Mouse (Mus musculus) telencephalon, adult 2 months (tissue): Measurements from ENCODE around the gene Nav2.

Experiments used
- DNase-seq: peaks from one replicate; pipeline ENCODE4 v3.0.0-alpha.2; 2011; ENCODE audit warnings: low read depth, low spot score

Nav2 gene

DNA sequence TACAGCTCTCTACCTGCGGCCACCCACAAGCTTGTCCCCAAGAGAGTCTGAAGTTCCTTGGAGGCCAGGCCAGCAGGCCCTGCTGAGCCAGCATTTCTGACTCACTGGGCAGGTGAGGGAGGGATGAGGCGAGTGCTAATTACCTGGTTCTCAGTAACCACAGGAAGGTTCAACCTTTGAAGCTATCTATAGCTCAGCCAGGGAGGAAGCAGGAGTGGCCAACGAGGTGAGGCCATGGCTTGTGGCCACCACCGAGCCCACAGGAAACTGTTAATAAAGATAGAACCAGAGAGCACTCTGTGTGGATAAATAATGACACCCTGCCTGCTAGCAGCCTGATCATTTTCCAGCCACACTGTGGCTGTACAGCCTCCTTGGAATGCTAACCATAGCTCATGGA lies 294.5 kb downstream of the Nav2 start:
- no peak for DNase-seq

DNA sequence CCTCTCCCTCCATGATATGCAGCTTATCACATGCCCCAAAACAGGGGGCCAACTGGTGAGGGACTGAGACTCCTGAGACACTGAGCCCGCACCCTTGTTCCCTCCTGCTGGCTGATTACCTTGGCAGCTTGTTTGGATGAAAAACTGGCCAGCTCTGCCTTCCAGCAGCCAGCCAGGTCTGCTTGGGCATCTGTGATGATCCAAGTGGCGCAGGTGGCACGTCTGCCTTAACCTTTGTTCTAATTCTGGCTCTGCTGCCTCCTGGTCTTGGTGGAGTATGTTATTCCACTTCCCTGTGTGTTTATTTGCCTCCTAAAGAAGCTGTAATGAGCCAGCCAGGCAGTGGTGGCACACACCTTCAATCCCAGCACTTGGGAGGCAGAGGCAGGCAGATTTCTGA lies 296.3 kb downstream of the Nav2 start:
- no peak for DNase-seq

DNA sequence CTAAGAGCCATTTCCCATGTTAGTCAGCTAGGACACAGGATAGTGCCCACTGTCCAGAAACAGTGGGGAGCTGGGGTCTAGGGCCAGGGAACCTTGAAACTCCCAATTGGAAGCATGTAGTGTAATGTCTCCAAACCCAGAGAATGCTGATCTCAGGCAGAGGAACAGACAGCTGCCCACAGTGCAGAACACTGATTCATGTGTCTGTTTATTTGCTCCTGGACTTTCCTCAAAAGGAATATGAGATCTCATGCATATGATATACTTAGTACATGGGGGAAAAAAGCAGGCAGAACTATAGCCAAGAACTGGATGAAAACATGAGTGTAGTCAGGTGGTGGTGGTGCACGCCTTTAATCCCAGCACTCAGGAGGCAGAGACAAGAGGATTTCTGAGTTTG lies 297.0 kb downstream of the Nav2 start:
- DNase-seq: no peak

DNA sequence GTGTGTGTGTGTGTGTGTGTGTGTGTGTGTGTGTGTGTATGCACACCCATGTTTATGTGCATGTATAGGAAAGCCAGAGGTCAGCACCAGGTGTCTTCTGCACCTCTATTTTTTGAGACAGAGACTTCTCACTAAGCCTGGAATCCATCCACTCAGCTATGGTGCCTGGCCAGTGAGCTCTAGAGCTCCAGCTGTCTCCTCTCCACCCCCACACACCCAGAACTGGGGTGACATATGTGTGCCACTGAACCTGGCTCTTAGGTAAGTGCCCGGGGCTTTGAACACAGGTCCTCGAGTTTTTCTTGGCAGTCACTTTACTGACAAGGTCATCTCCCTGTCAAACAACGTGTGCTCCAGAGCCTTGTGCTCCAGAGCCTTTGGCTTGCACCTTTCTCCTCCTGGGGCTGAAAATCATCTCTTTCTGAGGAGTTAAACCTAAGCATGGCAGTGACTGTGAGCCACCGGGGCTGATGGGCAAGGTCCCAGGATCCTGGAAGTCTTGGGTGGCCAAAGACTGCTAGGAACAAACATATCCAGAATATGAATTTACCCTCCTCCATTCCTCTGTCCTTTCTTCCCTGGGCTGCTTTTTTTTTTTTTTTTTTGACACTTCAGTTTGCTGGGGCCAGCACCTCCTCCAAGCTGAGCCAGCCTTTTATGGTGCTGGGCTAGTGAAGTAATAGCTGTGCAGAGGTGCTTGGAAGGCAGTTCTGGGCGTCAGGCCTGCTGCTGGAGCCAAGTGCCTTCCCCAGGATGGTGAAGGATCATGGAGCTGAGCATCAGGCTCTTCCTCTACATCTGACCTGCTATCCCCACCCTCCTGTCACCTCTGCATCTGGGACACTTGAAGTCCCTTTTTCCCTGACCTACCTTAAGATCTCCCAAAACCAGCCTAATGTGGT lies 298.5 kb downstream of the Nav2 start:
- no peak for DNase-seq

DNA sequence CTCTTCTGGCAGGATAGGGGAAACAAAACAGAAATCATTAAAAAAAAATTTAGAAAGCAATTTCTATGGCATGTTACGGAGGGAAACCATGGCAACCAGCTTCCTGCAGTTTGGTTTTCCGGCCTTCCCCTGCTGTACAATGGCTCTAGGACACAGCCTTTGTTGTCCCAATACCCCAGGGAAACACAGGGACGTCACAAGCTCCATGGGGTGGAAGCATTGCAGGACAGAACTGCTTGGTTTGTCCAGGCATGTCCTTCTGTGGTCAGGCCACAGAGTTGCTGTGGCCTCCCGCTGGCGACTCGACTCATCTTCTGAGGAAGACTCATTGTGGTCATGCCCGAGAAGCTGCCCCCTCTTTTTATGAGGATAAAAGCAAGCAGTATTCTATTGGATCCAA lies 301.0 kb downstream of the Nav2 start:
- DNase-seq: no peak

DNA sequence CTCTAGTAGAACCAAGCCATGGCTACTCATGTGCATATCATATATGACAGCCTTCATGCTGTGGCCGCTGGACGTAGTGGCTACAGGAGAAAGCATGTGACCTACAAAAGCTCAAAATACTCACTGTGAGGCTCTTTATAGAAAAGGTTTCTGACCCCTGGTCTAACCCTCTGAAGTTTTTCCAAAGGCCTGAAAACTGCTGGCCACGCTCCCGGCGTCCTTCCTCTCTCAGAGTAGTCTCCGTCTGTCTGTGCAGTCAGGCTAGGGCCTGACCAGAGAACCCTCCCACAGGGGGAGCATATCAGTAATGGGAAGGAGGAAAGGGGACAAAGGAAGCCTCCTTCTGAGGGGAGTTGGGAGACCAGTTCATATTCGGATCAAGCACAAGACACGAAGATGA lies 302.2 kb downstream of the Nav2 start:
- DNase-seq: no peak

DNA sequence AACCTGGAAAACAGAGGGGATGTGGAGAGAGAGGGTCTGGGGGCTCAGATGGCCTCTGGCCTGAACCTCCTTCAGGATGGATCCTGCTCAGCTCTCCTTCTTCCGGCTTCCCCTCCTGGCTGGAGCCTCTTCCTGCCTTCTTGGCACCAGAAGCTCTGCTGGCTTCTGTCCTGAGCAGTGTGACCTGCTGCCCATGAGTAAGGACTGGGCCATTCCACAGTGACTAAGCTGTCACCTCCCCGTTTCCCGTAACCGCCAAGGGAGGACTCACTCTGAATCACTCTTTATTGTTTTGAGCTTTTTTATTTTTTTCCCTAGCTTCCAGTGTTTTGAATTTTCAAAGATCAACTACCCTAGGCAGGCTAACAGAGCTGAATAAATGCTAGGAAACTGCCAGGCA lies 304.5 kb downstream of the Nav2 start:
- DNase-seq: no peak

DNA sequence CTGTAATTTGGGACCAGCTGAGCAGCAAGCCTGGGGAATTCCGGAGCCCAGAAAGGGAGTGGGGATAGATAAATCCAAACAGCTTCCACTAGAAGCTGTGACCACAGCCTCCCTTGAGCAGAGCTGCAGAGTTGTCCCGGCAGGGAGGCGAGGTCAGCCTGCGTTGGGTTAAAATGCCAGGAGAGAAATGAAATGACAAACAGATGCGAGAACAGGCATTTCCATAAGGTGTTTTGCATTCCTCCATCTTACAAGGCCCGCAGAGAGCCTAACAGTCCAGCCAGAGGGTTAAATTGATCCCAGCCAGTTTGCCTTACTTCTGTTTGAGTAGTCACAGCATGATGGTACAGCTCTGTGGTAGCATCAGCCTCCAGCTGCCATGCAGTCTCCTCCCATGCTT lies 309.3 kb downstream of the Nav2 start:
- no peak for DNase-seq

DNA sequence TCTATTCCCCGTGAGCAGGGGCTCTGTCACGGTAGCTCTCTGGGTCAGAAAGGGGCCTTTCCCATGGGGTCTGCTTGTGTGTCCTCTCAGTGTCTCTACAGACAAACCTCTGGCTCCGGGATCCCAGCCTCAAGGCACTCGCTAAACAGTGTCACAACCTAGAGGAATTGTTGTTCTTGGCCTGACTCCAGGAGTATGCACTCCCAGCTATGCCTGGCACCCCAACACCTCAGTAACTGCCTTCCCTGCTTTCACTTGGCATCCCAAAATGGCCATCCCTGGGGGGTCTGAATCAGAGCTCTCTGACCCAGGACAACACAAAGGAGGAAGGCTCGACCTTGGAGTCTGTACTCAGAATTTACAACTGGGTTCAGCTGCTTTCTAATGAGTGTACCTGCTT lies 317.2 kb downstream of the Nav2 start:
- DNase-seq: no peak

DNA sequence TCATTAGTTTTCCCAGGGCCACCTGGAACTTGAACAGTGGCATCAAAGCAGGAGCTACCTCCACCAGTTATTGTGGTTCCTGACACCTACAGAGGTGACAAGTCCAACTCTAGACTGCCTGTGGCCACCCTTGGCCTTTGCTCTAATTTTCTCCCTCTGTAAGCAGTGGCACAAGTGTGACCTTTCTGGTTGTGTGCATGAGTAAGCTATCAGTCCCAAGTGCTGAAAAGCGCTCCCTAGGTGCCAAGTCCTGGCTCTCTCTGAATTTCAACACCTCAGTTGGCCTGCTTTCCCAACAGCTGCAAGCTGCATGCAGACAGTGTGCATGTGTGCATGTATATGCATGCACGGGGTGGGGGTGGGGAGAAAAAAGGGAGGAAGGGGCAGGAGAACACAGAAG lies 324.5 kb downstream of the Nav2 start:
- DNase-seq: no peak

DNA sequence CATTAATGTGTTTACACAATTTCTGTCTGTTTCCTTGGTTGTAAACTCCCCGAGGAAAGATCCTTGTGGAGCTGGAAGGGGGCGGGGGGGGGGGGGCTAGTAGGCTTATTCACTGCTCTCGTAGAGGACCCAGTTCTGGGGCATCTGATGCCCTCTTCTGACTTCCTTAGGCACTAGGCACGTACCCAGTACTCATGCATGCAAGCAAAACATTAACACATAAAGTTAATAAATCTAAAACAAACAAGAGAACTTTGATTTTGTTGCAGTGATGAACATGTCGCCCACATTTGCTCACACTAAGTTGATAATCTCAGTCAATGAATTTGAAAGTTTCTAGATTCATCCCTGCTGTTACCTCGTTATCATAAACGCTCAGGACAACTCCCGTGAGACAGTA lies 325.8 kb downstream of the Nav2 start:
- no peak for DNase-seq

DNA sequence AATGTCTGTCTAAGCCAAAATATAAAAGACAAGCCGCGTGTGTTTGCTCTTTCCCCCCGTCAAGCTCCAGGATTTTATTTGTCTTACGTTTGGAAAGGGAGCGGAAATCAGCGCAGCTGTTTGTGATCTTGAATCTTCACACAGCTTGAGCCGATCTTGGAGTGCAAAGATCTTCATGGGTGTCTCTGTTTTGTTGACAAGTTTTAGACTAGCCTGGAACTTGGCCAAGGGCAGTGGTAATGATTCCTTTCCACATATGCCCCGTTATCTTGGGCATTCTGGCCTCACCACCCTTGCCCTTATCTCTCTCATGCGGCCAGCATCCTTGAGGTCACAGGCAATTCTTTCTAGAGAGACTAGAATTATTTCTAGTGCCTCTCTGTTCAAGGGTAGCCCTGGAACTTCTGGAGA lies 326.8 kb downstream of the Nav2 start:
- DNase-seq: no peak

DNA sequence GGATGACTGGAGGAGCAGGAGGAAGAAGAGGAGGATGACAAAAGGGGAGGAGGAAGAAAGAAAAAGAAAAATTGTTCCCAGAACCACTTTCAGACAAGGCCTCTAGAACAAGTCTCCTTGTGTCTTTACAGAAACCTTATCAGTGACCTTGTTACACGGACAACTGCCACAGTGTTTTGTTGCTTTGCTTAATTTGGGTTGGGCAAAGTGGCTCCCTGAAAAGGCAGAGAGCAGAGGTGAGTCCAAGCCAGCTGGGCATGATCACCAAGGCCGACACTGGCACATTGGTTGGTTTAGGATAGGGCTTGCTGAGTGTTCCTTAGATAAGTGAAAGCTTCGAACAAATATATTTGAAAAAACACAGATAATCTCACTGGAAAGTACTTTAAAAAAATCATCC lies 327.3 kb downstream of the Nav2 start:
- no peak for DNase-seq

DNA sequence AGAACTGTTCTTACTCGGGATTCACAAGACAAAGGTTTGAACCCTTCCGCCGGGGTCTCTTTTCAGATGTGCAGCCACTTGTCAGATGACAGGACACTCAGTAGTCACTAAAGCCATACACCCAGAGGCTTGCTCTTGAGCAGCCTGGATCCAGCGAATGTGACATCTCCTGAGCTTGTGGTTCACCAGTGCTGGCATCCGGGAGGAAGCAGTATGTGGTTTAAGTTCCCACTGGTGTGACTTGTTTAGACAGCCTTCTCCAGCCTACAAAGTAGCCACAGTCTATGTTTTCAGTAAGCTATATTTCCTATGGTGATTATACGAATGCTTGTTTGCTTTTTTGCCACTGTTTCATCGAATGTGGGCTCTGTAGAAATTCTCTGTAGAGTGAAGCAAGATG lies 331.9 kb downstream of the Nav2 start:
- DNase-seq: no peak

DNA sequence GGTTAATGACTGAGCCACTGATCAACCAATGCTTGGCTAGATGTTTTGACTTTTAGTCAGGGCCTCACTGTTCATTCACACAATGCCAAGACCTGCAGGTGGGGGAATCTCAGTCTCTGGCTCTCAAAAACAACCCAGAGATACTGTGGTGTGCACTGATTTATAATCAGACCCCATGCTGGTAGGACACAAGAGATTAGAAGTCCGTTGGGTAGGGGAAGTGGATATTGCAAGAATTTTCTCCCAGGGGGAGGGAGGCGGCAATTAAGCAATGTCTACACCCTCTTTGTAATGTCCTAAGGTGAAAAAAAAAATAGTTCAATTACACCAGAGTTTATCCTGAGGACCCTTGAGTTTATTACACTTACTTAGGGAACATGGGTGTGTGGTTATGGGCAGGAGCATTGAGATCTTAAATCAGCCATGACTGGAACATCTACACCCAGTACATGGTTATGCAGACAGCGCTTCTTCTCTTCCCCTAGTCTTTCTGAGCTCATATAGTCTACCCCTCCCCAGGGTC lies 332.8 kb downstream of the Nav2 start:
- DNase-seq: no peak

DNA sequence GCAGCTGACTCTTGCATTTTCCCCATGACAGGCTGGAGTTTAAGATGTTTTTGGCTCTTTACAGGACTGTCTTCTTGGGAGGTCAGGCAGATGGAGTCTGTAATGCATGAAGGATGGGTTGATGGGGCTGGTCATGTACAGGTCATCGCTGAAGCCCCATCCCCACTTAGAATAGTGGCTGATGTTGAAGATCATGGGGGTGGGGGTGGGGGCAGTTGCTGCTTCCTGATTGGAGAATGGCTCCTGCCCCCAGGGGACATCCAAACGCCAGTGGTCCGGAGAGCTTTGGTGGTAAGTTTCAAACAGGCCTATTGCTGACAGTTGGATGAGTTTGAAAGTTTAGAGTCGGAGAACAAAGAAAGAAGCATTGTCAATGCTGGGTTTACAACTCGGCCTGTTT lies 333.7 kb downstream of the Nav2 start:
- DNase-seq: no peak

DNA sequence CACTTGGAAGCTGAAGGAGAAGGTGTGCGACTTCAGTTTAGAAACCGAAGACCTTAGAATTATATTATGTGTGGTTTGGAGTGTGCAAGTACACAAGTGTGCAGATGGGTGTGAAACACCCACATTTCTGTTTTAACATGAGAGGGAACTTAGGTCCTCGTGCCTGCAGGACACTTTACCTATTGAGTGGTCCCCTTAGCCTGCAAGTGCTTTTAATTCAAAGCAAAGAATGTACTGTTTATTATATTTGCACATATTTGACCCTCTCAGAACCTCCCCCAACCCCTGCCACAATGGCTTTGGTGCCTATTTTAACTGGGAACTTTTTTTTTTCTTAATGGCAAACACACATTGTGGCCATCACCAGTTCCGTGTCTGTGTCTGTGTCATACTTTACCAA lies 334.6 kb downstream of the Nav2 start:
- no peak for DNase-seq

DNA sequence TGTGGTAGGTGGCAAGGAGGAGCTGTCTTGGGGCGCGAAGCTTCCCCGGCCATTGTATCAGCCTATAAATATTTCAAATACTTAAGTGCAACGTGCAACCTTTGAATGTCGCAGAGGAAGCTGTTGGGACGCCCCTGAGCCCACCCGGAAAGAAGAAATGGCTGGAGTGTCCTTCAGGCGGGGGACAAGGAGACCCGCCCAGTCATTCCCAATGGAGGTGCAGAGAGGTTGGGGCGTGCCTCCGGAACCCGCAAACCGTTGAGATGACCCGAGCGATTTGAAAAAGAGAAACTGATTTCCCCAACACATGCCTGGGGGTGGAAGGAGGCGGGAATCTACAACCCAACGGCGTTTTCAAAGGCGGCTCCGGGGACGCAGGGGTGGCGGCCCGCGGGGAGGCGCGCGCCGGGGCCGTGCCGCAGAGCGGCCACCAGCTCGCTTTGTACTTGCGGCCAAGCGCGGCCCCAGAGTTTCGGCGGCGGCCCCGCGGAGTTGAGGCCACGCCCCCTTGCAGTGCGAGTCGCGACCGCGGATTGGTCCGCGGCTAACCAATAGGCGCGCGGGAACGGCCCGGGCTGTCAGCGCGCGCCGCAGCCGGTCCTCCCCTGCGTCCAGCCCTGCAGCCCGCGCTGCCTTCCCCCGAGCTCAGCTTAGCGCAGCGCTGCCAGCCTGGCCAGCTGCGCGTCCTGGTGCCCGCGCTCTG lies 337.2 kb downstream of the Nav2 start:
- DNase-seq: peak; percentile 71

DNA sequence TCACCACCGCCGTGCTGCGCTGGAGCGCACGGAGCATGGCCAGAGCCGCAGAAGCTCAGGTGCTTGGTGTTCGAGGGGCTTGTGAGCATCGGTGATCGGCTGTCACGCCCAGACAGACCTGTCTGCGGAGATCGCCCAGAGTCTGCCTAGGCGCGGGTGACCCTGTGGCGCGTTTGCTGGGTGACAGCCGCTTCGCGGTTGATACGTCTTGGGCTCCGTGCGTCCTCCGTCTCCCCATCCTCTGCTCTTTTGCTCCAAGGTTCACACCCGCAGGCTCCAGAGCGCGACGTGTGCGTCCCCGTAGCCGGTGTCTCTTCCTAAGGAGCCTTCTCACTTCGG lies 337.7 kb downstream of the Nav2 start:
- no peak for DNase-seq

DNA sequence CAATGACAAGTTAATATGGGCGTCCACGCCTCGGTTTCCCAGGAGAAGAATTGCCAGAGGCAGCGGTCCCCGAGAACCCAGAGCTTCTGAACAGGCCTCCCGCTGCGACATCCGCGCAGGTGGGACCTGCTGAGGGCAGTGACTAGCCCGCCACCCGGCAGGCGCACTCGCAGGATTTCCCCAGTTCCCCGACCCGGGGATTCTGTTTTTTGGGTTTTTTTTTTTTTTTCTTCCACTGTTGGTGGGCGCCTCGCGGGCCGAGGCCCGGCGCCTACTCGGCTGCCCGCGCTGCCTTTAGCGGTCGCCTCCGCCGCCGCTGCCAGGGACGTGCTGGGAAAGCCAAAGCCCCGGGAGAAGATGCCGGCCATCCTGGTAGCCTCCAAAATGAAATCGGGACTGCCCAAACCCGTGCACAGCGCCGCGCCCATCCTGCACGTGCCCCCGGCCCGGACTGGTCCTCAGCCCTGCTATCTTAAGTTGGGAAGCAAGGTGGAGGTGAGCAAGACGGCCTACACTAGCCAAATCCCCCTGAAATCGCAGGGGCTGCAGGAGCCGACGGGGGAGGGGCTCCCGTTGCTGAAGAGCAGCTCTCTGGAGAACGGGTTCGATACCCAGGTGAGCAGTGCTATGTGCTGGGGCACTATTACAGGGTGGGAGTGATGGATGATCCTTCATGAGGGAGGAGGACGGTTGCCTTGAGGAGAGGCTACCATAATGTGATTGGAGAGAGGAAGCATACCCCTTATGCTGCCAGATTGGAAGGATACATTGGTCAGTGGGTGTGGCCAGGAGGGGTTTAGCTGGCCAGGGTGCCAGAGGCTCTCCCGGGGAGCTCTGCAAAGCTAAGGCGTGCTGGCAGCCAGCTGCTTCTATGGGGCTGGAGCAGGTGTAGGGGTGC lies 338.3 kb downstream of the Nav2 start:
- no peak for DNase-seq

DNA sequence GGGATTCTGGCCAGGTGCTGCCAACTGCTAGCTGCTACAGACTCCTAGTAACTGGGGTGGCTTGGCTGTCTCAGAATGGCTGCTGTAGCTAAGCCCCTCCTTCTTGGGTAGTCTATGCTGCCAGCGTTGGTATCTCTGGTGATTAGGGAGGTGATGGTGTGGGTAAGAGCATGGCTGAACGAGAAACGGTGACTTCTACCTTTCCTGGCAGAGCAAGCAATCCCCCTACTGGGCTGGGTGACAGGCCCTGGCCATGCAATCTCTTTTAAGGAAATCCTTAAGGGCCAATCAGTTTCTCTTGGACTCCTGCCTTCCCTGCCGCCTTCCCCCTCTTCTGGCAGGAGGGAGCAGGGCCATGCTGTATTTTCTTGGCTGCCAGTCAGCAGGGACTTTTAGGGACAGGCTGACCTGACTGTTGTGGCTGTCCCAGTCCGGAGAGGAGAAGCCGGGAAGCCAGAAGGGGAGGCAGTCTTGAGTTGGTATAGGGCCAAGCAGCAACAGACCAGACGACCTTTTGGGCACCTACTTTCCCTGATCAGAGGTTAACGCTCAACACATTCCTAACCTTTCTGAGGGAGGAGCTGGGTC lies 339.3 kb downstream of the Nav2 start:
- DNase-seq: no peak
